Mouse (Mus musculus): ENCODE measurements around the gene Ide. TPM values are rescaled to one million over a fixed set of nuclear protein-coding genes. Genes with fewer than 3 reads are reported as not detected.

The Ide gene
- total and polyA plus RNA-seq, 3 experiments = 32.6 to 87.5 (median 76.8) TPM

DNA sequence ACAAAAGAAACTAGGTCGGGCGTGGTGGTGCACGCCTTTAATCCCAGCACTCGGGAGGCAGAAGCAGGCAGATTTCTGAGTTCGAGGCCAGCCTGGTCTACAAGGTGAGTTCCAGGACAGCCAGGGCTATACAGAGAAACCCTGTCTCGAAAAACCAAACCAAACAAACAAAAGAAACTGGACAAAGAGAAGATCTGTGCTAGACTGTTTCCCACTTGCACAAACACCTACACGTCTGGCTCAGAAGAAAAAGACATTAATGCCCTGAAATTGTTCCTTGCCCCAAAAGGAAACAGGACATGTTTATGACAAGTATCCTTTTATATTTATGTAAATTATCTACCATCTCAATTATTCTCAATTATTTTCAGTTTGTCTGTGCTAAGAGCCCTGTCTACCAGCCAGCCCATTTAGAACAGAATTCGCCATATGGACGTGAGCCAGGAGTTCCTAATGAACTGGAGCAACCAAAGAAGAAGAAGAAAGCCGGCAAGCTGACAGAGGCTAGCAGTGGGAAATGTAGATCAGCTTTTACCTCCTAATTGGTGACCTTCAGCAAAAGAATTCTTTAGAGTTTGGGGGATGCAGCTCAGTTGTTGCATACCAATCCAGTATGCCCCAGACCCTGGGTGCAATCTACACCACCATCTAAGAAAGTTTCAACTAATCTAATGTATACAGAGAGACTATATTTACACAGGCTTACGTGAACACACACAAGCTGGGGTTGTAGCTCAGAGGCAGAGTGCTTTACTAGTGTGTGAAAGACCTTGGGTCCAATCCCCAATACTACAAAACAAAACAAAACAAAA, 25.7 kb upstream of the Ide start:
- DNase-seq (ENCODE audit: low read depth, low spot score) = no peak
- TF ChIP-seq MYB (IDR thresholded peaks at IDR 0.05; ENCODE audit: low read depth, low read length) (no peak), POLR2AphosphoS5 (IDR thresholded peaks at IDR 0.05; ENCODE audit: borderline replicate concordance, low read depth, low read length) (no peak), RAD21 (IDR thresholded peaks at IDR 0.05; ENCODE audit: low read depth, low read length) (no peak)
- Histone ChIP-seq H3K36me3 (ENCODE audit: control insufficient read depth in 1 of 2, insufficient read depth in 2 of 2, low read length in 2 of 2) (peaks cover 0 to 10% of the 10 kb centered on the region in 2 experiments; a peak in 2 of 4 replicates), H3K27ac (ENCODE audit: control insufficient read depth, low read depth, low read length) (no peak overlapping the region), H3K9me3 (replicated peaks; ENCODE audit: insufficient read depth, low read length) (no peaks in the 10 kb centered on the region), H3K4me1 (ENCODE audit: control insufficient read depth in 1 of 2, insufficient read depth in 2 of 2, low read length in 2 of 2) (peaks cover 5 to 6% of the 10 kb centered on the region in 2 experiments; a peak in 3 of 4 replicates), H3K27me3 (ENCODE audit: control insufficient read depth in 1 of 2, insufficient read depth in 2 of 2, low read length in 2 of 2) (no peaks in the 10 kb centered on the region), H3K9ac (ENCODE audit: control insufficient read depth, low read depth, low read length, poor library complexity, severe bottlenecking) (no peak overlapping the region), H3K79me2 (ENCODE audit: control insufficient read depth, insufficient read depth, low read length, poor library complexity) (no peaks in the 10 kb centered on the region), H3K4me3 (ENCODE audit: control insufficient read depth in 1 of 2, insufficient read depth in 1 of 2, low read depth in 2 of 2, low read length in 2 of 2) (no peak overlapping the region)

DNA sequence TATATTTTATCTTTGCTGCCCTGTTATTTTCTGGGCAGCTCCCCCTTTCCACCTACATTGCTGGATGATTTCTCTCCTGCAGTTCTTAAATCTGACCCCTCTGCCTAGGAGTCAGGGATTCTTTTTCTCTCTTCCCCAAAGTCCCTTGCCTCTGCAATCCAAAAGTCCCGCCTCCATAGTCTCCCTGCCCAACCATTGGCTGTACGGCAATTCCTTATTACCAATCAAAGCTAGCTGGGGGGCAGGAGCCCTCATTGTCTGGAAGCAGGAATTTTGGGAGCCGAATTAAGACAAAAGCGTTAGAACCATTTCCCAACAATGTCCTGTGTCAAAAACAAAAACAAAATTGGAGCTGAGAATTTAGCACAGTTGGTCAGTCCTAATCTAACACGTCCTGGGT, 24.9 kb upstream of the Ide start:
- peaks cover 5 to 6% of the 10 kb centered on the region in 2 experiments; a peak in 3 of 4 replicates for H3K4me1 ChIP-seq (ENCODE audit: control insufficient read depth in 1 of 2, insufficient read depth in 2 of 2, low read length in 2 of 2)
- TF ChIP-seq MAZ (IDR thresholded peaks at IDR 0.05; ENCODE audit: low read depth, low read length) = no peak
- no peak for TF ChIP-seq POLR2A (IDR thresholded peaks at IDR 0.05; ENCODE audit: control insufficient read depth in 1 of 2, insufficient read depth in 1 of 2, low read depth in 1 of 2, low read length in 2 of 2, poor library complexity in 1 of 2)
- H3K4me3 ChIP-seq (ENCODE audit: control insufficient read depth in 1 of 2, insufficient read depth in 1 of 2, low read depth in 2 of 2, low read length in 2 of 2) = no peak overlapping the region
- no peaks in the 10 kb centered on the region for H3K9me3 ChIP-seq (replicated peaks; ENCODE audit: insufficient read depth, low read length)
- H3K9ac ChIP-seq (ENCODE audit: control insufficient read depth, low read depth, low read length, poor library complexity, severe bottlenecking) = no peak overlapping the region
- H3K27ac ChIP-seq (ENCODE audit: control insufficient read depth, low read depth, low read length) = no peak overlapping the region
- no peak for DNase-seq (ENCODE audit: low read depth, low spot score)
- no peaks in the 10 kb centered on the region for H3K79me2 ChIP-seq (ENCODE audit: control insufficient read depth, insufficient read depth, low read length, poor library complexity)
- no peaks in the 10 kb centered on the region for H3K27me3 ChIP-seq (ENCODE audit: control insufficient read depth in 1 of 2, insufficient read depth in 2 of 2, low read length in 2 of 2)
- peaks cover 0 to 10% of the 10 kb centered on the region in 2 experiments; a peak in 2 of 4 replicates for H3K36me3 ChIP-seq (ENCODE audit: control insufficient read depth in 1 of 2, insufficient read depth in 2 of 2, low read length in 2 of 2)

DNA sequence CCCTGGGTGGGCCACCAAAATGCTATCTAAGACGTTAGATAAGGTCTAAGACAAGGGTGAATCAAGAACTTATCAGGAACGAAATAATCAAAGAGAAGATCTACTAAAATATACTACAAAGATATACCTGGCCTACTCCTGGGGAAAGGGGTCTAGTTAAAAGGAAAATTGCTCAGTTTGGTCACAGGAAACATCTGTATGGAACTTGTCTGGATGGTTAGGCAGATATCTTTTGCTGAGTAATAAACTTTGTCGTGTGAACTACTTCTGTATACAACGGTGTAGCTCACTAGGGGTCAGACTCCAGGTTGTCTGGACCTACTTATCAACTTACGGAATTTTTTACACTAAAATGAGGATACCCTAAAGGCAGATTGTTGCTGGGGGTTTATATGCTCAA, 22.4 kb upstream of the Ide start:
- Histone ChIP-seq H3K4me3 (ENCODE audit: control insufficient read depth in 1 of 2, insufficient read depth in 1 of 2, low read depth in 2 of 2, low read length in 2 of 2) (no peak overlapping the region), H3K79me2 (ENCODE audit: control insufficient read depth, insufficient read depth, low read length, poor library complexity) (peaks cover 11% of the 10 kb centered on the region), H3K27ac (ENCODE audit: control insufficient read depth, low read depth, low read length) (no peak overlapping the region; the same call in 1 of the 2 replicates), H3K9me3 (replicated peaks; ENCODE audit: insufficient read depth, low read length) (no peaks in the 10 kb centered on the region), H3K4me1 (ENCODE audit: control insufficient read depth in 1 of 2, insufficient read depth in 2 of 2, low read length in 2 of 2) (peaks cover 5 to 6% of the 10 kb centered on the region in 2 experiments; a peak in 3 of 4 replicates), H3K36me3 (ENCODE audit: control insufficient read depth in 1 of 2, insufficient read depth in 2 of 2, low read length in 2 of 2) (peaks cover 0 to 10% of the 10 kb centered on the region in 2 experiments; a peak in 2 of 4 replicates), H3K27me3 (ENCODE audit: control insufficient read depth in 1 of 2, insufficient read depth in 2 of 2, low read length in 2 of 2) (no peaks in the 10 kb centered on the region), H3K9ac (ENCODE audit: control insufficient read depth, low read depth, low read length, poor library complexity, severe bottlenecking) (no peak overlapping the region)
- 0 out of 2 replicates have a peak, but pooled peaks have one; percentile 22 for TF ChIP-seq MYB (IDR thresholded peaks at IDR 0.05; ENCODE audit: low read depth, low read length)
- peak; percentile 73; the same call in 1 of the 2 replicates for TF ChIP-seq GATA1 (IDR thresholded peaks at IDR 0.05; ENCODE audit: low read depth, low read length)
- no peak for TF ChIP-seq POLR2AphosphoS5 (IDR thresholded peaks at IDR 0.05; ENCODE audit: borderline replicate concordance, low read depth, low read length)
- peak; percentile 65 to 71 for TF ChIP-seq EP300 (IDR thresholded peaks at IDR 0.05; ENCODE audit: low read depth in 1 of 2, low read length in 2 of 2)
- TF ChIP-seq TCF12 (IDR thresholded peaks at IDR 0.05; ENCODE audit: low read depth, low read length) = peak; percentile 40; the same call in 1 of the 2 replicates
- TF ChIP-seq BHLHE40 (IDR thresholded peaks at IDR 0.05; ENCODE audit: borderline replicate concordance, low read depth, low read length) = no peak
- peak; percentile 77 for TF ChIP-seq ETS1 (IDR thresholded peaks at IDR 0.05; ENCODE audit: low read depth, low read length)
- peak; percentile 54 for TF ChIP-seq TAL1 (IDR thresholded peaks at IDR 0.05; ENCODE audit: low read length)
- TF ChIP-seq RCOR1 (IDR thresholded peaks at IDR 0.05; ENCODE audit: low read depth, low read length) = no peak
- no peak for TF ChIP-seq MAZ (IDR thresholded peaks at IDR 0.05; ENCODE audit: low read depth, low read length)
- peak; percentile 55 for DNase-seq (ENCODE audit: low read depth, low spot score)
